Mouse (Mus musculus): Measurements from ENCODE around the gene Olfr958.
A peak's percentile ranks its signal among the peaks of the same experiment; 100 is the strongest.

Olfr958 gene

GRCm38 (mm10) chr9:39553946-39554345, at the start of gene Olfr958:
Gene Olfr958, minus strand, starts transcription at chr9:39554054.
- no peak for DNase-seq (ENCODE audit: low spot score)

DNA sequence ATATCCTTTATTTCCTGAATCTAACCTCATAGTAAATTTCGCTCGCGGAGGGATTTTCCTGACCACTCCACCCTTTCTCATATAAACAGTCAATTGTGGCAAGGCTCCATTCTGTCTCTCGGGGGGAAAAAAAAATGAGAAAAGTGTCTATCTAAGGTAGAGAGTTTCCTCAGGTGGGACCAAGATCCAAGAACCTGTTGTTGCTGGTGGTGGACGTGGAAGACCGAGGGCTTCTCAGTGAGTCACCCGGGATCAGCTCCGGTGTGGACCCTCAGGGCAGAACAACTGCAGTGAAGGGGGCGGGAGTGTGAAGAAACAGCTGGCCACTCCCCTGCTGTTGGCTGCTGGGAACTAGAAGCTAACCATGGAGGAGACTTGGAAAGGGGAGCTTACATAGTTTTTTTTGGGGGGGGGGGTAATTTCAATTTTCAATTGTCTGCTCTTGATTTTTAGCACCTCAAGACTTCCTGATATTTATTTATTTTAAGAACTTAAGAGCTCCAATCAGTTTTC, 49.5 kb upstream of the Olfr958 start:
- DNase-seq (ENCODE audit: low spot score): no peak

DNA sequence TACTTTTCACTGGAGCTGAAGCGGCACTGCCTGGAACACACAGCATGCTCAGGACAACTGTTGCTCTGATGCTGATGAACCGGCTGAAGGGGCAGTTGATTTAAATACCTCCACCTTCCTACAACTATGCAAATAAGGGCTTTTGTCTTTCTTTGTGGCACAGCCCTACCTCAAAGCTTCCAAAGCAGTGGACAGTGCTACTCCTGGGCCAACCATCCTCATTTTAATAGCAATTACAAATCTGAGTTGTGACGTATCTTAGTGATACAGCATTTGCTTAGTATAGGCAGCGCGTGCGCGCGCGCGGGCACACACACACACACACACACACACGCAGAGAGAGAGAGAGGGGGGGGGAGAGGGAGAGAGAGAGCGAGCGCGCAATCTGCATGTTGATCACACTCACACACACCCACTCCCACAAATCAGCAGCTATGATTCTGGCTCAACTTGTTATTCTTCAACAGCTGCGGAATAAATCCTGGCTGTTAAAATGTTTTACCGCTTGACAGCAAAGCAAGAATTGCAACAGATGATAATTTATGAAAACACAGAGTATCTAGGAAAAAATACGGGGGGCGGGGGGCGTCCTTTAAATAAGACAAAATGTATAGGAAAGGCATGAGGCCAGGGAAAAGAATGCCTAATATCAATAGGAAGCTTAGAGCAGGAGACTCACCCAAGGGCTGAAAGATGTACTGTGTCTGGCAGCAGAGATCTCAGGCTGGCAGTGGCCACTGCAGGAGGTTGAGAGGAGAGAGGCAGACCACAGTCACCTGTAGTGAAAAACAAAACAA, 48.9 kb upstream of the Olfr958 start:
- no peak for DNase-seq (ENCODE audit: low spot score)

GRCm38 (mm10) chr9:39577050-39577449, 23.2 kb upstream of the Olfr958 start:
- DNase-seq (ENCODE audit: low spot score): no peak

GRCm38 (mm10) chr9:39575469-39575868, 21.6 kb upstream of the Olfr958 start, which contains the start of gene Olfr959:
Gene Olfr959, minus strand, starts transcription at chr9:39575569.
- no peak for DNase-seq (ENCODE audit: low spot score)

- DNase-seq (ENCODE audit: low spot score): no peak
These were observed 4.4 kb upstream of the Olfr958 start for GRCm38 (mm10) chr9:39558349-39558647.

GRCm38 (mm10) chr9:39557529-39558348, 3.9 kb upstream of the Olfr958 start:
- DNase-seq (ENCODE audit: low spot score): no peak

DNA sequence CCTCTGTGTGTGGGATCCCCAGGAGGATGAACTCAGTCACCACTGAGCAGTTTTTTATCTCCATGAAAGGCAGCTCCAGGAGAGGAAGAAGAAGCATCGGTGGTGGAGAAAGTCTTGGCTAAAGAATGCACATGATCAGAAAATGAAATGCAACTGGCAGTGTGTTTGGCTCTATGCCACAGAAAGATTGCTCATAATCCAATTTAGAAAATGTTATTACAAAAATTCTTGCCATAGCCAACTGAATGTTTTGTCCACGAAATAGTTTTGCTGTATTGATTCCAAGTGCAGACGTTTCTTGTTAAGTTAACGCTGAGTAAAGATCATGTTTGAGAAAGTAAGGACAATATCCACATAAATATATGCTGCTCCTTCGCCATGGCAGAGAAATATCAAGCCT, 3.0 kb downstream of the Olfr958 start:
- no peak for DNase-seq (ENCODE audit: low spot score)

GRCm38 (mm10) chr9:39523616-39524285, 30.1 kb downstream of the Olfr958 start:
- no peak for DNase-seq (ENCODE audit: low spot score)

GRCm38 (mm10) chr9:39518595-39518994, 35.3 kb downstream of the Olfr958 start:
- DNase-seq (ENCODE audit: low spot score): no peak

DNA sequence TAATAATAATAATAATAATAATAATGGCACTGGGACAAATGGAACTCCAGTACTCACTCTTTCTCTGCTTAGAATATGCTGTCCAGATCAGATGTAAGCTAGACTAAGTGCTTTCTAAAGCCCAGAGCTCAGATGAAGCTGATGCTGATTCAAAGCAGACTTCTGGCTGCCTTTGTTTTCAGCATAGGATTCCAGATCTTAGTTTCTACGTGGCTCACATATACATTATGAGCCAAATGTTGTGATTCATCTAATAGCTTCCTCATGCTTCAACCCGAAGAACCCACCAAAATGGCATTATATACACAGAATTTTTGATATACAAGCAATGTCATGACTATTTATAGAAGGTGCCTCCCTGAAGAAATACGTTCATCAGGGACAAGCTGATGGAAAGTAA, 38.3 kb downstream of the Olfr958 start, which contains the start of gene Olfr957:
TSS of gene Olfr957 (minus strand) at position 279 of the 400 bp plus-strand sequence.
- DNase-seq (ENCODE audit: low spot score): no peak

DNA sequence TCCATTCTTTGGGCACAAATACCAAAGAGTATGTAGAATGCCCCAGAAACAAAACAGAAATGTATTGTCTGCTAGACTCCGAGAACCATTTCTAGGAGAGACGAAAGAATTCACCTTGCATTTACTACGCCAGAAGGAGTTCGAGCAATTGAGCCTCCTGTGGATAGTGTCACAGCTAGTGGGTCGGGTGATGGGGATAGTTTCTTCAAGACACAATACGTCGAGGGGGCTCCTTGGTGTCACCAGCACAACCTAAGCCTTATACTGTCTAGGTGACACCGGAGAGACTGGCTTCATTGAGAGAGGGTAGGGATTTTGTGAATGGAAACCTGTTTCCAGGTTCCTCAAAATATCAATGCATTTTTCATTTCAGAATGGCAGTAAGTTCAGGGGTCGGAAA, 44.4 kb downstream of the Olfr958 start:
- DNase-seq (ENCODE audit: low spot score): no peak

GRCm38 (mm10) chr9:39508998-39509397, 44.9 kb downstream of the Olfr958 start:
- DNase-seq (ENCODE audit: low spot score): peak; percentile 31

Measured in ovary, postnatal 14 days (tissue).